Mouse (Mus musculus) testis, postnatal 10 days (tissue): ENCODE data around the gene Usp40.
A peak's percentile ranks its signal among the peaks of the same experiment; 100 is the strongest.

Experiments used
- DNase-seq: peaks from one replicate; pipeline ENCODE4 v3.0.0; 2021; ENCODE audit warnings: low spot score

Usp40 gene

DNA sequence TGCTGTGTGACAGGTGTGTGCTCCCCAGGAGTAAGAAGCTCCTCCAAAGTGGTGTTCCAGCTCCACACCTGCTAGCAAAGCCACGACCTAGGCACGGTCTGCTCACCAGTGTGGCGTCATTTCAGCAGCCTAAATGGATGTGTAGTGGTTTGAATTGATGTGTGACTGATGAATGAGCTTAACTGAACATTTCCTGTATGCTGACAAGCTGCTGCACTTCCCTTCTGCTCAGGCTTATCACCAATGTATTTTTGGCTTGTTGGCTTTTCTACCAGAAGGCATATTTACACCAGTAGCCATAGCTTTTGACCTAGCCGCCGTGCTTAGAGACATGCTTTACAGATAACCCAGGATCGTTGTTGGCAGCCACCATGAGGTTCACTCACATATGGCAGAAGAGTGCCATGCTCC, 60.7 kb downstream of the Usp40 start:
- no peak for DNase-seq

DNA sequence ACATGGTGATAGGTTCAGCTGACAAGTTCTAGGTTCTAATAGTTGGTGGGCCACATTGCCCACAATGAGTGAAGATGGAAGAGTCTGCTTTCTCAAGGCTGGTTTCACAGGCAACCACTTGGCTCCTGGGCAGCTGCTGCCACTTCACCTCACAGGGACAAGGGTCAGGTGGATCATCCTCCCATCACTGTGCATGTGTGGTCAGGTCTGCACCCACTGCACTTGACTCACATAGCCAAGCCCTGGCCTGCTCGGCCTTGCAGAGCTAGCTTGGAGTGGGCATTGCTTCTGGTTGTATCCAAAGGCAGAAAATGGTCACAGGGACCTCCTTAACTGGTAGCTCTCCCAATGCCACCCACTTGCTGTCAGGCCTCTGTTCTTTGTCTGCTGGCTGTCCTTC, 66.6 kb downstream of the Usp40 start:
- no peak for DNase-seq

- DNase-seq: no peak
Measured at GRCm38 (mm10) chr1:87936516-87936915, 71.8 kb downstream of the Usp40 start.

DNA sequence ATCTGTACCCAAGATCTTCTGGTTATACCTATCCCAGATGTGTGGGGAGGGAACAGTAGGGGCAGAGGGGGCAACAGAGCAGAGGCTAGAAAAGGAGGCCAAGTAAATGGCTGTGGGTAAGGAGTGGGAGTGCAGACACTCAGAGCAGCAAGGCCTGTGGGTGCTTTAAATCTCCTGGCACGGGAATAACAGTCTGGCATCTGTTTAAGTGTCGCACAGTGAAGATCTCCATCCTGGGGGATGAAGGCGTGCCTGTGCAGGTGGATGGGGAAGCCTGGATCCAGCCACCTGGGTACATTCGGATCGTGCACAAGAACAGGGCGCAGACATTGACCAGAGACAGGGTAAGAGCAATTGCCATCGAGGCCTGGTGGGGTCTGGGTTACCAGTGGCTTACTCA, 72.3 kb downstream of the Usp40 start:
- no peak for DNase-seq

GRCm38 (mm10) chr1:87935546-87935945, 72.8 kb downstream of the Usp40 start:
- no peak for DNase-seq

GRCm38 (mm10) chr1:87935095-87935494, 73.3 kb downstream of the Usp40 start:
- DNase-seq: no peak

DNA sequence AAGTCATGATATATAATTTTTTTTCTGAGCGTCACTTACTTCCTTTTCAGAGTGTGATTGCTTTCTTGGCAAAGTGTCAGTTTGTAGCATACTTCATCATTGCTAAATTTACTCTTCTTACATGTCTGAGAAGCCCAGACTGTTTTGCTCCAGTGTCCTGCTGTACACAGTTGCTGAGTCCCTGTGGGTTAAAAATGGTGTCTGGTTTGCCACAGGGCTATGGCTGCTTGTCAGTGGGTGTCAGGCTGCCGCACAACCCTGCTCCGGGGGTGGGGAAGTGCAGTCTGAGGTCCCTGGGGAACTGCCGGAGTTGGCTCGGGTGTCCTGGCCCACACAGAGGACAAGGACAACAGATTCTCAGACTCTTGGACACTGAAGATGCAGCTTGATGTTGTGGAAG, 75.3 kb downstream of the Usp40 start:
- DNase-seq: no peak

DNA sequence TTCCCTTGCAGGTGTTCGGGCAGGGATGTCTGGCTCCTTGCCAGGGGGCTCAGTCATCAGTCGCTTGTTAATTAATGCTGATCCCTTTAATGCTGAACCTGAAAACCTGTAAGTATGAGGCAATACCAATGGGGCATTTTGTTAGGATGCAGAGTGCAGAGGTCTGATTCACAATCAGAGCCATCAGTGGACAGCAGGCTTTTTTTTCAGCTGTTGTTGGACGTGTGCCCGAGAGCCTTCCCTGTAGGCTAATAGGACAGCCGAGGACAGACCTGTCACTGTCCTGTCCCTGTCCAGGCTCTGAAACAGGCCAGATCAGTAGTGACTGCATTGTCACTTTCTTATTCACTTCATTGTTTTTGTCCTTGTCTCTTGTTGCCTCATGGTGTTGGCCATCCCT, 78.6 kb downstream of the Usp40 start:
- peak; percentile 58 for DNase-seq

- no peak for DNase-seq
Measured at GRCm38 (mm10) chr1:87924888-87925287, 83.5 kb downstream of the Usp40 start.

DNA sequence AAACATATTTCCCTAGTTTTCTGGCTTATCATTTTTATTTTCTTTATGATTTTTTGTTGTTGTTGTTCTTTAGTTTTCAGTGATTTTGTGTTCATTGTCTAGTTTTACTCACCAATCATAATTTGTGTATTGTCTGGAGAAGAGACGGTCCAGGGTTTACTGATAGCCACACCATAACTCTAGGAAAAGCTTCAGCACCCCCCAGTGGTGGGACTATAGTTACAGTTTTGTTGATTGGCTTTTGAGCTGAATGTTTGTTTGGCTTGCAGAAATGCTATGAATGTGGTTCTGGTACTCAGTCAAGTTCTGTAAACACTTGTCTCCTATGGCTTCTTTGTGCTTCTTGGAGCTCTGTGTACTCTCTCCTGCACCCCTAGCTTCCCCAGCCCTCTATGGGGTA, 85.7 kb downstream of the Usp40 start:
- DNase-seq: peak; percentile 71

GRCm38 (mm10) chr1:87920056-87920614, 88.2 kb downstream of the Usp40 start:
- DNase-seq: no peak

- no peak for DNase-seq
Measured at GRCm38 (mm10) chr1:87918061-87918460, 90.3 kb downstream of the Usp40 start.

DNA sequence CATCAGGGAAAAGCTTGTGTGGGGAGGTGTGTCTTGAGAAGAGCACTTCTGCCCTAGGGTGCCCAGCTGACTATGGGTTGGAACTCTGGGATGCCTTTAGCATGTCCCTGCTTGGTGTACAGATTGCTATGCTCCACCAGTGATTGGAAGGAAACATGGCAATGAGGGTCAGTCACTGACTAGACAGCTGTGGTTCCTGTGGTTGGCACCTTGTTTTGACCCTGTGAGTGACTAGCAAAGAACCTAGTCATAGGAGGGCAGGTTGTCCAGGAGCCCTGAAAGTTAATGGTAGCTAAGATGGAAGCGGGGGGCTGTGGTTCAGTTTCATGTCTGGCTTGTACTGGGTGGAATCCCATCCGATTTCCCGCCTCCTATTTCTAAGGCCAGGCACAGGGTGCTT, 91.0 kb downstream of the Usp40 start:
- DNase-seq: no peak

DNA sequence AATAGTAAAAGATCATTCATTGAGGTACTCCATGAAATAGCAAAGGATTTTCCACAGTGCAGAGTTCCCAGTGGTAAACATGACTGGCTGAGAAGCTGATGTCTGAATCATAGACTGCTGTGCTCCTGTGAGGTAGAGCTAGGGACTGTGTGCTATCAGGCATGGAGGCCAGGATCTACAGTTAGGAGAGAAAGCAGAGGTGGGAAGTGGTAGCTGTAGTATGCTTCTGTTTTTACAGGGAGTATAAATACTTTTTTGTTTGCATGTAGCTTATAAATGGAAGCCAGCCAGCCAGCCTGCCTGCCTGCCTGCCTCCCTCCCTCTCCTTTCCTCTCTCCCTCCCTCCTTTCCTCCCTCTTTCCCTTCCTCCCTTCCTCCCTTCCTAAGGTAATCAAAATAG, 95.0 kb downstream of the Usp40 start:
- no peak for DNase-seq

DNA sequence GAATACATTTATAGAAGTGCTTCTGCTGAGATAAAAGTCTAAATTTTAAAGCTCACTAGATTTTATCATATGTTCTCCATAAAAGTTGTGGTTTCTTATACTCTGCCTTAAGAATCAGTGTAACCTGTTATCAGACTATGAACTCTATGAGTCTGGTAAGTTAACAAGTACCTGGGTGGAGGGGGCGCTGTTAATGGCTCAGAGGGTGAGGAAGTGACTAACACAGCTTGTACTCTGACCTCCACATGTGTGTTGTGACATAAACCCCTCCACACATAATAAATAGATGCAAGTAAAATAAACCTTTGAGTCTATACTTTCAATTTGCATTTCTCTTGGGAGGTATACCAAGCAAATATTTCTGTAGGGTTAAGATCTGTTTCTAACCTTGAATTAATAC, 97.9 kb downstream of the Usp40 start:
- DNase-seq: no peak

DNA sequence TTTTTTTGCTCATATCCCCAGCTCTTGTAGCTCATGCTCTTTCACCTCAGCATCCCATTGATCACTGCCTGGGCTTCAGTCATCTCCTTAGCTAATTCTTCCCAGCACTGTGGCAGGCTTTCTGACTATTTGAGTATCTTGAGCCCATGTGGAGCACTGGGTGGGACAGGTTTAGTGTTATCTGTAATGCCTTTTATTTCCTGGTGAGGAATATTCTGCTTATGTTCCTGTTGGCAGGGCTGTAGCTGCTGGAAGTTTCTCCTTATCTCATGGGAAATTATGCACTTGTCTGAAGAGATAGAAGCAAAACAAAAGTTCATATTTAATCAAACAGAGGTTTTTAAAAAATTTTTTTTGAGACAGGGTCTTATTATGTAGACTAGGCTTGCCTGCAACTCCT, 98.8 kb downstream of the Usp40 start:
- DNase-seq: no peak

DNA sequence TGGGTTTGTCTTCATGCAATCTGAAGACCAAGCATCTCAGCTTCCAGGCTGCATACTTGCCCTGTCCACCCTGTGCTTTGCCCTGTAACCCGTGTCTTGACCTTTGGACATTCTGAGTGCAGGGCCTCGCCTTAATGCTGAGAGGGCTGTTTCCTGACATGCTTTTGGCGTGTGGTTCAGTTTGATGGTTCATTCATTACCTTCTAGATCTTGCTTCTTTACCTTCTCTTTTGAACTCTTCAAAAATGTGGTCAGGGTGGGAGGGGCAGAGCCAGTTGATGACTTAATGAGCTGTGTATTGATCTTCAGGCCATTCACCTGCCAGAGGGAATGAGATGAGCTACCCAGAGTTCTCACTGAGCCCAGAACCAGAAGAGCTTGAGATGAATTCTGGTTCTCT, 99.6 kb downstream of the Usp40 start:
- no peak for DNase-seq

GRCm38 (mm10) chr1:87908006-87908405, 100.3 kb downstream of the Usp40 start:
- DNase-seq: no peak

GRCm38 (mm10) chr1:87906361-87906956, 101.9 kb downstream of the Usp40 start:
- peak; percentile 35 for DNase-seq

DNA sequence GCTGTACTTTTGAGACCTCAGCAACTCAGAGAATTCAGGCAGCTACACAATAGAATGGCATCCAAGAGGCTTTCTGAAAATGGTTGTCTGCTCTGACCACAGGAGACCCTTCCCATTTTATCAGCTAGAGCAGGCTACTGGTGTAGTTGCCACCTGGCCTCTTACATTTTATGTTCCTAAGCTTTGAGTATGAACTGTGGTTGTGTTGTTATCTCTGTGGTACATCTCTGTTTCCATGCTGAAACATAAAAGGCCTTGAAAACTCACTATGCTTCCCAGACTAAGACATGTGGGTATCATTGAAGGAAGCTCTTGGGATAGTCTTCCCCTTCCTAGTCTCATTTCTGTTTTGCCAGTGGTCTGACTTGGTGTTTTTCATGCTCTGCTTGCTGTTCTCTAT, 106.2 kb downstream of the Usp40 start:
- DNase-seq: peak; percentile 1

GRCm38 (mm10) chr1:87900979-87901378, 107.4 kb downstream of the Usp40 start:
- peak; percentile 36 for DNase-seq

DNA sequence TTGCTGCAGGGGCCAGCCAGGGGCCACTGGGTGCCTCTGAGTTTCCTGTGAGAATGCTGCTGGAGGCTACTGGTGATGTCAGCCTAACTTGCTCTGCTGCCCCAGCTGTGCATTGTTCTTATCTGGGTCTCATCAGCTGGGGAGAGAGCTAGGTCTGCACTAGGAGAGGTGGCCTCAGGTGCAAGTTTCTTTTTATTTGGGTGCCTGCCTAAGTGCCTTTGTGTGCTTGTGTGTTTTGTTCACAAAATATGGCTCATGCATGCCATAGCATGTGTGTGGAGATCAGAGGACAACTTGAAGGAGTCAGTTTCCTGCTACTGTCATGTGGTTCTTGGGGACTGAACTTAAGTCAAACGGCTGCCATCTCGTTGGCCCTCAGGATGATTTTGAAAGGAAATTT, 108.7 kb downstream of the Usp40 start:
- DNase-seq: no peak

- DNase-seq: no peak
Measured at GRCm38 (mm10) chr1:87896921-87897320, 111.4 kb downstream of the Usp40 start.
